ENCODE assay signal across 20 mouse cellular contexts in the genomic region with DNA sequence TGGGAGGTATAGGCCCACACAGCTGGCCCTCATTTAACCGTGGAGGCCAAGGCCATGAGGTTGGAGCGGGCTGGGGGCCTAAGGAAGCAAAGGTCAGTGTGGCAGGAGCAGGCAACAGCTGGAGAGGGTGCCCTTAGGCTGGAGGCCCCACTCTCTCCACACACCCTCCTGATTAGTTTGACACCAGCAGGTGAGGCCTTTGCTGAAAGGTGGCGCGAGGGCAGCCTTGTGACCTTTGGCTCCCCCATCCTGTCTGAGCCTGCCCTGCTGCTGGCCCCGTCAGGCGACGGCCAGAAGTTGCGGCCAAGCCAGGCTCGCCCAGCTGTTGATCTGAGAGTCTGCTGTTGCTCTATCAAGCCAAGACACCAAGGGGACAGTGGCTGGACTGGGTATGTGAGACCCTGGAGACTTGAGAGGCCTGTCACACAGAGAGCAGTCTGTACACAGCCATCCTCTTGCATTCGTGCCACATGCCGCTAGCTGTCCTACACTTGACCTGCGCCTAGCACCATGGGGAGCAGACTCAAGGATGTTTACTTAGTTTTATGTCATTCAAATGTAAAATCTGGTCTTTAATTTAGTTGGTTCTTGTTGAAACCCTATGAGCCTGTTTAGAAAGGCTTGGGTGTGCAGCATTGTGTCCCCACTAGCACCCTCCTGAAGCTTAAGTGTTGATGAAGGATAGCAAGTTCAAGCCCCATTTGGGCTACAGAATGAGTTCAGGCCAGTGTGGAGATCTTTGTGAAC.
DNase-seq lines count a peak whose midpoint lies in the region; ATAC-seq and TF ChIP-seq lines count a peak whose summit lies in the region.
"Had no signal": no experiment of that assay in that cellular context is flagged by ENCODE, and none has a peak within 500 bp of the region (broad histone marks: within the 10 kb centered on the region; RNA-seq: fewer than 3 reads in every experiment).

No protein-coding gene starts in this region.

- H3K9ac ChIP-seq in liver, adult 2 months (ENCODE audit: low read depth, low read length) = no peak overlapping the region
- H3K9ac ChIP-seq in liver, embryonic 12.5 days = no peak overlapping the region
- no peak overlapping the region for H3K9ac ChIP-seq in intestine, postnatal 0 days (ENCODE audit: low read depth, low read length)
- H3K9ac ChIP-seq: embryonic facial prominence, embryonic 13.5 days; forebrain, embryonic 13.5 days; hindbrain, embryonic 12.5 days; limb, embryonic 12.5 days; lung, embryonic 15.5 days had no signal

- TF ChIP-seq POLR2A in liver, adult 2 months (IDR thresholded peaks at IDR 0.05; ENCODE audit: extremely low read depth, insufficient read depth, low read length) = no peak

- H3K27me3 ChIP-seq in liver, adult 2 months (ENCODE audit: control insufficient read depth, insufficient read depth, low read length) = no peaks in the 10 kb centered on the region
- H3K27me3 ChIP-seq in liver, embryonic 12.5 days (replicated peaks) = no peaks in the 10 kb centered on the region
- H3K27me3 ChIP-seq in embryonic facial prominence, embryonic 10.5 days (replicated peaks; ENCODE audit: low read depth, poor library complexity, severe bottlenecking) = peaks cover 67% of the 10 kb centered on the region
- H3K27me3 ChIP-seq in intestine, postnatal 0 days (replicated peaks; ENCODE audit: control insufficient read depth, insufficient read depth, low read length) = no peaks in the 10 kb centered on the region
- H3K27me3 ChIP-seq: embryonic facial prominence, embryonic 13.5 days; hindbrain, embryonic 12.5 days; lung, embryonic 15.5 days had no signal

- no peak overlapping the region for H3K27ac ChIP-seq in liver, adult 2 months (replicated peaks; ENCODE audit: insufficient read depth, low read depth, low read length)
- no peak overlapping the region for H3K27ac ChIP-seq in liver, embryonic 12.5 days
- H3K27ac ChIP-seq in embryonic facial prominence, embryonic 10.5 days (replicated peaks) = peak overlapping the region; percentile 7; the same call in 1 of the 2 replicates
- no peak overlapping the region for H3K27ac ChIP-seq in intestine, postnatal 0 days (ENCODE audit: low read depth, low read length)
- H3K27ac ChIP-seq: embryonic facial prominence, embryonic 13.5 days; forebrain, embryonic 13.5 days; heart, adult 2 months; hindbrain, embryonic 12.5 days; limb, embryonic 12.5 days; lung, embryonic 15.5 days; midbrain, embryonic 10.5 days had no signal

- no peak overlapping the region for H3K4me2 ChIP-seq in liver, embryonic 12.5 days
- no peak overlapping the region for H3K4me2 ChIP-seq in intestine, postnatal 0 days (replicated peaks; ENCODE audit: low read depth)
- H3K4me2 ChIP-seq: embryonic facial prominence, embryonic 13.5 days; forebrain, embryonic 13.5 days; hindbrain, embryonic 12.5 days; limb, embryonic 12.5 days; lung, embryonic 15.5 days had no signal

- H3K36me3 ChIP-seq in liver, adult 2 months (ENCODE audit: control insufficient read depth, insufficient read depth, low read length) = no peaks in the 10 kb centered on the region
- no peaks in the 10 kb centered on the region for H3K36me3 ChIP-seq in liver, embryonic 12.5 days
- peaks cover 13% of the 10 kb centered on the region for H3K36me3 ChIP-seq in embryonic facial prominence, embryonic 10.5 days (replicated peaks)
- no peaks in the 10 kb centered on the region for H3K36me3 ChIP-seq in intestine, postnatal 0 days (ENCODE audit: control insufficient read depth, insufficient read depth)
- H3K36me3 ChIP-seq: hindbrain, embryonic 12.5 days; limb, embryonic 12.5 days; lung, embryonic 15.5 days had no signal

- 41% methylated on average over 12 of the region's 12 CpGs for WGBS in liver, adult 2 months
- 48% methylated on average over 12 of the region's 12 CpGs for WGBS in liver, embryonic 12.5 days (ENCODE audit: insufficient replicate concordance)
- 27% methylated on average over 12 of the region's 12 CpGs for WGBS in embryonic facial prominence, embryonic 10.5 days
- 34% methylated on average over 12 of the region's 12 CpGs for WGBS in intestine, postnatal 0 days

- no peak overlapping the region for H3K4me3 ChIP-seq in liver, adult 2 months (ENCODE audit: insufficient read depth, low read depth, low read length)
- H3K4me3 ChIP-seq in liver, embryonic 12.5 days = no peak overlapping the region
- H3K4me3 ChIP-seq in embryonic facial prominence, embryonic 10.5 days = no peak overlapping the region
- no peak overlapping the region for H3K4me3 ChIP-seq in intestine, postnatal 0 days (ENCODE audit: low read depth, low read length)
- H3K4me3 ChIP-seq: embryonic facial prominence, embryonic 13.5 days; forebrain, embryonic 13.5 days; heart, adult 2 months; hindbrain, embryonic 12.5 days; limb, embryonic 12.5 days; lung, embryonic 15.5 days; midbrain, embryonic 10.5 days; myocyte had no signal

- intact Hi-C loops in left cerebral cortex, postnatal 10 days (cut with DNase I) = no loop called here

- H3K79me2 ChIP-seq in liver, adult 2 months (ENCODE audit: control insufficient read depth, insufficient read depth, low read length) = no peaks in the 10 kb centered on the region

- no peak for ATAC-seq in liver, embryonic 12.5 days
- ATAC-seq in intestine, postnatal 0 days = peak; percentile 61
- ATAC-seq: forebrain, embryonic 13.5 days had no signal

- DNase-seq in liver, adult 2 months (ENCODE audit: extremely low read depth, low read depth, low spot score) = peak; percentile 13
- DNase-seq in R1 (ENCODE audit: low read depth, low spot score) = peak; percentile 50
- peak; percentile 74 for DNase-seq in embryonic facial prominence, embryonic 10.5 days (ENCODE audit: low spot score)
- no peak for DNase-seq in urinary bladder, postnatal 4 days (ENCODE audit: low spot score in 2 of 2)
- no peak for DNase-seq in left cerebral cortex, postnatal 10 days (ENCODE audit: extremely low spot score in 1 of 2, low spot score in 2 of 2)
- DNase-seq in thymus, adult 18-20 months = no peak
- DNase-seq: adrenal gland, adult 8-10 months; cerebellum, adult 2 months; heart, adult 2 months; kidney, adult 18-20 months; layer of hippocampus, postnatal 36 days had no signal

- no peak for TF ChIP-seq CTCF in liver, adult 2 months (IDR thresholded peaks at IDR 0.05; ENCODE audit: low read depth, low read length)
- TF ChIP-seq CTCF in intestine, postnatal 0 days (IDR thresholded peaks at IDR 0.05; ENCODE audit: low read depth) = 0 out of 2 replicates have a peak, but pooled peaks have one; percentile 14

- H3K4me1 ChIP-seq in liver, adult 2 months (ENCODE audit: control insufficient read depth, insufficient read depth, low read length) = no peaks in the 10 kb centered on the region
- no peaks in the 10 kb centered on the region for H3K4me1 ChIP-seq in liver, embryonic 12.5 days
- peaks cover 44% of the 10 kb centered on the region for H3K4me1 ChIP-seq in embryonic facial prominence, embryonic 10.5 days
- no peaks in the 10 kb centered on the region for H3K4me1 ChIP-seq in intestine, postnatal 0 days (replicated peaks; ENCODE audit: control insufficient read depth, insufficient read depth, low read length)
- H3K4me1 ChIP-seq: forebrain, embryonic 13.5 days; lung, embryonic 15.5 days had no signal

- H3K9me3 ChIP-seq in liver, embryonic 12.5 days (replicated peaks) = no peaks in the 10 kb centered on the region; the same call in 1 of the 2 replicates
- H3K9me3 ChIP-seq in embryonic facial prominence, embryonic 10.5 days = 0 out of 2 replicates have a peak, but pooled peaks cover 5% of the 10 kb centered on the region
- no peaks in the 10 kb centered on the region for H3K9me3 ChIP-seq in intestine, postnatal 0 days (ENCODE audit: control insufficient read depth)
- H3K9me3 ChIP-seq: embryonic facial prominence, embryonic 13.5 days; forebrain, embryonic 13.5 days; hindbrain, embryonic 12.5 days; lung, embryonic 15.5 days had no signal

Comparison
In these comparisons a context has a peak if more than half of its experiments do, and no peak if none do; other contexts are left out.
1. DNase-seq: peak in liver, adult 2 months (single experiment), R1 (single experiment) and embryonic facial prominence, embryonic 10.5 days (single experiment); none in urinary bladder, postnatal 4 days (0 of 2), left cerebral cortex, postnatal 10 days (0 of 2) and thymus, adult 18-20 months (0 of 2).